Mouse (Mus musculus): ENCODE data around the gene Crlf1. TPM values are rescaled to one million over a fixed set of nuclear protein-coding genes. Genes with fewer than 3 reads are reported as not detected.
A peak's percentile ranks its signal among the peaks of the same experiment; 100 is the strongest.

Crlf1 gene
- 1 to 10 TPM; 1.1 to 2.5 (median 2.3) TPM for total RNA-seq (2022)

DNA sequence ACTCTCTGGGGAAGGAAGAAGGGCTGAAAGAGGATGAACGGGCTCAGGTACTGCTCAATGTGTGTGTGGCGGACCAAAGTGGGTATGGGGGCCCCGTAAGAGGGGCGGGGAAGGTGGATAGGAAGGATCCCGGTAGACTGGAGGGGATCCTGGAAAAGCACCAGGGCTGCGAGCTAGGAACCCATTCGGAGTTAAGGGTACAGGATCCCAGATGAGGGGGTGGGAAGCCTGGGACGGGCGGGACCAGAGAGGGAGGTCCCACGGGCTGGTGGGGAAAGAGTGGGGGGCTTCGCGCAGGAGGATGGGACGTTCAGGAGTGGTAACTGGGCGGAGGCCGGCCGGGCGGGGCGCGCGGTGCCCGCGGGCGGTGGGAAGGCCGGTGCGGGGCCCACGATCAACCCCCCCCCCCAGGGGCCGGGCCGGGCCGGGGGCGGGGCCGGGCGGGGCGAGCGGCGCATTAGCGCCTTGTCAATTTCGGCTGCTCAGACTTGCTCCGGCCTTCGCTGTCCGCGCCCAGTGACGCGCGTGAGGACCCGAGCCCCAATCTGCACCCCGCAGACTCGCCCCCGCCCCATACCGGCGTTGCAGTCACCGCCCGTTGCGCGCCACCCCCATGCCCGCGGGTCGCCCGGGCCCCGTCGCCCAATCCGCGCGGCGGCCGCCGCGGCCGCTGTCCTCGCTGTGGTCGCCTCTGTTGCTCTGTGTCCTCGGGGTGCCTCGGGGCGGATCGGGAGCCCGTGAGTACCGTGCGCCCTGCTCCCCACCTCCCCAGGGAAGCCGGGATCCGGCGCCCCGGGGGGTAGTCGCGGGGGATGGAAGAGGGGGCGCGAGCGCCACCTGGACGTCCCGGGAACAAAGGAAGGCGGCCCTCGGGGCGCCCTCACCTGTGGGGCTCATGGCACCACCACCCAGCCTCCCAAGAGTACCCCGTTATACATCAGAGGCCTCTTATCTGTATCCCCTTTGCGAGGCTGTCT lies at the start of gene Crlf1:
Gene Crlf1 (plus strand): TSS at position 495 of the 977 bp plus-strand sequence.
- no peak for DNase-seq (ENCODE audit: low spot score in 2 of 2)

DNA sequence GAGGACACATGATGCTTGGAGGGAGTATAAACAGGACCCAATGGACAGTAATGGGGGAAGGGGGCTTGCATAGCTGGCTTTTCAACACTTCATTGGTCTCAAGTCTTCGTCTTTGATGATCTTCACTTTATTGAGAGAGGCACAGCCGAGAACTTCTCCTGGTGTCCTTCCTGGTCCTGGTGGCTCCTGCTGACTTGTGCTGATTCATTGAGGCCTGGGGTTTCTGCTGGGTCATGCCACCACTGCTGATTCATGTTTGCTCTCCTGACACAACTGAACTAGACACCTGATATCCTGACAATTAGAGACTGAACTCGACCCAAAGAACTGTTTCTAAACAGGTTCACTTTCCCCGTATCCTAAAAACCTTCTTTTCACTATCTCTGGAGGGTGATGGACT lies 49.6 kb upstream of the Crlf1 start:
- DNase-seq (ENCODE audit: low spot score in 2 of 2) = no peak

- no peak for DNase-seq (ENCODE audit: low spot score in 2 of 2)
Measured at GRCm38 (mm10) chr8:70445988-70446387, 47.0 kb upstream of the Crlf1 start.

DNA sequence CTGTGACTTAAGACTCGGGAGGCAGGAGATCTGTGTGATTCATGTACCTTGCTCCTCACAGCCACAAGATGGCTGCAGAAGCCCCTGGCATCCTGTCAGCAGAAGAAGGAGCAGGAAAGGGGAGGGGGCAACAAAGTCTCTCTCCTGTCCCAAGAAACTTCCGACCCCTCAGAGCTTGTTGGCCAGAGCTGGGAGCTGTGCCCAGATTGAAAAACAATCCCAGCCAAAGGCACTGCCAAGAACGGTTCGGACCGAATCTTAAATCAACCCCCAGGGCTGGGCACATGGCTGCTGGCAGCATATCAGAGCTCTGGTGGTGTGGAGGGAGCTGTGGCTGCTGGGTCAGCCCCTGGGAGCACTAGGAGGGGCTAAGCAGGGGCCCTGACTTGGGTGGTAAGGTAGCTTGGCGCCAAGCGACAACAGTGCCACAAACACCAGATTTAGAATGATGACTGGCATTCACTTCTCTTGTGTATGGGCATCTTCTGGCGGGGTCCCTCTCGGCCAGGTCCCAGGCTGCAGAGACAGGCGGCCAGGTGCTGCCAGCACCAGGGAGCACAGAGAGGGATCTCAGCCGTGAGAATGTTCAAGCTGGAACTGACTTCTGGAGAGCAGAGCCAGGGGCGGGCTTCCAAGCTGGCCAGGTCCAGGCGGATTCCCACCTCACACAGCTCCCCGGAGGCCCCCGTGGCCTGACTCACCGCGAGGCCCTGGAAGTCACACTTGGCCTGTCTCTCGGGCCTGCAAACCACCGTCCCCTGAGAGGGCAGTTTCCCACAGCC lies 45.1 kb upstream of the Crlf1 start:
- DNase-seq (ENCODE audit: low spot score in 2 of 2) = peak; percentile 59 to 64

DNA sequence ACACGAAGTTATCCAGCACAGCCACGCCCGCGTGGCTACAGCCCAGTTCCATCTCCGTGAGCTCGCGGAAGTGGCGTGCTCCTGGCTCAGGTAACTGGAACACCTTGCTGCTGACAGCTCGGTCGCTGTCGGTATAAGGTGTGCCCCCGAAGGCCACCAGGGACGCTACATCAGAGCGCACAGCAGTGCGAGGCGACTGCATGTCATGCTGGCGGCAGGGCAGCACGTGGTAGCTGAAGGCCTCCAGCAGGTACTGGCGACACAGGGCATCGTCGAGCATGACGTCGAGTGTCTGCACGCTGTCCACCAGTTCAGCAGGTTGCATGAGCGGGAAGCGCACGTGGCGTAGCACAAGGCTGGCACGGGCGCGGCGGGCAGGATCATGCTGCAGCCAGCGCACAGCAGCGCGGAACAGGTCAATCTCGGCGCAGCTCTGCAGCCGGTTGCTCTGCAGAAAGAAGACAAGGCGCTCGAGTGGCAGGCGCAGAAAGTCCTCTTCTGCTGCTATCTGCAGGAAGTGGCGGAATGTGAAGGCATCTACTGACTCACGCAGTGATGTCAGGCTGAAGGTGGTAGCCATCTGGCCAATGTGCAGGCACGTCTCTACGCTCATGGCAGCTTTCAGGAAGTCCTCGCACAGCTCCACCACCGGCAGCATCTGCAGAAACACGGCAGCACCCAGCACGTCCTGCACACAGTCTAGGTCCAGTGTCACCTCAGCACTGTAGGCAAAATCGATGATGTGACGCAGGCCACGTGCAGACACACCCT lies 40.6 kb upstream of the Crlf1 start:
- no peak for DNase-seq (ENCODE audit: low spot score in 2 of 2)

DNA sequence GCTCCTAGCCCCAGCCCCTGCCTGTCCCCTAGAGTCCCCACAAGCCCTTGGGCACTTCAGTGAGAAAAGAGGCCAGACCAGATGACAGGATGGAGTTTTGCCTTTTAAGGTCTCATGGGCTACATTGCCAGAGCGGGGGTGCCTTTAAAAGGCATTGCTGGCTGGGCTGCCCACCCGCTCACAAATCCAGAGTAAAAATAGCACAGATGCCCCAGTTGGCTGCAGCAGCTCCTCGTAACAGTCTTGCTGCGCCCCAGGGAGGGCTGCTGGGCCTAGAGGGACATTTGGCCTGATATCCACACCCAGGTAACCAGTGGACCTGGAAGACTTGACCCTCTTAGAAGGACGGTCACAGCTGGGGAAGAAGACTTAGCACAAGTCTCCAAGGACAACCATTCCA lies 39.1 kb upstream of the Crlf1 start:
- peak in 1 of 2 experiments; percentile 36 for DNase-seq (ENCODE audit: low spot score in 2 of 2)

DNA sequence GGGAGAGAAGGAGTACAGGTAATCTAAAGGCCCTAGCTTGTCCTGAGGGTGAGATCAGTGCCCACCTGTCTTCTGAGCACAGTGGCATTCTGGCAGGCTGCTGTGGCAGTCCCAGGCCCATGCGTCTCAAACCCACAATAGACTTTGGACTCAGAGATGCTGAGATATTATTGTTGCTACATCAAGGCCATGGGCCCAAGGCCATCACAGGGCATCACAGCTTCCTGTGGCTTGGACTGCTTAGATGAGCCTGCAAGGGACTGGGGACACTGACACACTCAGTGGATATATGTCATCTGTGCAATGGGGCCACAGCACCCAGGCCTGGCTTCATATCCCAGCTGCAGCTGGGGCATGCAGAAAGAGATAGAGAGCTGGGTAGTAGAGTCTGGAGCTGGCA lies 36.0 kb upstream of the Crlf1 start:
- DNase-seq (ENCODE audit: low spot score in 2 of 2) = no peak

DNA sequence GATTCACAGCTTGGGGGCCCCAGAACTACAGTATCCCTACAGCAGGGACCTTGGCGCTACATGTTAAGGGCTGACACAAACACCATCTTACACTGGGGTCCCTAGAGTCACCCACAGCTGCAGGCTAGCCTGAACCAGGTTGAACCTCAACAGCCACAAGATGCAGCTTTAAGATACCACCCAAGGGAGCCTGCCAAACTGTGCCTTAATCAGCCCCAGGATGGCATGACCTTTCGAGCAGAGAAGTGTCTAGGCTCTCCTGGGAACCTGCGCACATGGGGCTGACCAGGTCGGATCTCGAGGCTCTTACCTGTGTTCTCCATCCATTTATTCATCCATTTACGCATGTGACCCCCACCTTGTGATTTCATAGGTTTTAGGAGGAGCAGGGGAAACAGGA lies 35.1 kb upstream of the Crlf1 start:
- no peak for DNase-seq (ENCODE audit: low spot score in 2 of 2)

- no peak for DNase-seq (ENCODE audit: low spot score in 2 of 2)
Measured at GRCm38 (mm10) chr8:70458462-70458861, 34.5 kb upstream of the Crlf1 start.

DNA sequence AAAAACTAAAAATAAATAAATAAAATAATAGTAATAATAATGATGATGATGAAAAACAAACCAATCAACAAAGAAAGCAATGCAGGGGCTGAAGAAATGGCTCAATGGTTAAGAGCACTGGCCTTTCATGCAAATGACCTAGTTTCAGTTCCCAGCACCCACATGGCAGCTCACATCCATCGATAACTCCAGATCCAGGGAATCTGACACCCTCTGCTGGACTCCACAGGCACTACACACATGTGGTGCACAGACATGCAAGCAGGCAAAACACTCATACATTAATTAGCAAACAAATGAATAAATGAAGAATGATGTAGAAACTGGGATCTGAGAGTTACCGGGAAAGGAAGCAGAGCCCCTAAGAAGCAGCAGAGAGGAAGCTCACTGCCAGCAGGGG lies 33.3 kb upstream of the Crlf1 start:
- DNase-seq (ENCODE audit: low spot score in 2 of 2) = no peak

- DNase-seq (ENCODE audit: low spot score in 2 of 2) = no peak
Measured at GRCm38 (mm10) chr8:70460199-70460598, 32.8 kb upstream of the Crlf1 start.

- DNase-seq (ENCODE audit: low spot score in 2 of 2) = no peak
Measured at GRCm38 (mm10) chr8:70460606-70461005, 32.4 kb upstream of the Crlf1 start.

DNA sequence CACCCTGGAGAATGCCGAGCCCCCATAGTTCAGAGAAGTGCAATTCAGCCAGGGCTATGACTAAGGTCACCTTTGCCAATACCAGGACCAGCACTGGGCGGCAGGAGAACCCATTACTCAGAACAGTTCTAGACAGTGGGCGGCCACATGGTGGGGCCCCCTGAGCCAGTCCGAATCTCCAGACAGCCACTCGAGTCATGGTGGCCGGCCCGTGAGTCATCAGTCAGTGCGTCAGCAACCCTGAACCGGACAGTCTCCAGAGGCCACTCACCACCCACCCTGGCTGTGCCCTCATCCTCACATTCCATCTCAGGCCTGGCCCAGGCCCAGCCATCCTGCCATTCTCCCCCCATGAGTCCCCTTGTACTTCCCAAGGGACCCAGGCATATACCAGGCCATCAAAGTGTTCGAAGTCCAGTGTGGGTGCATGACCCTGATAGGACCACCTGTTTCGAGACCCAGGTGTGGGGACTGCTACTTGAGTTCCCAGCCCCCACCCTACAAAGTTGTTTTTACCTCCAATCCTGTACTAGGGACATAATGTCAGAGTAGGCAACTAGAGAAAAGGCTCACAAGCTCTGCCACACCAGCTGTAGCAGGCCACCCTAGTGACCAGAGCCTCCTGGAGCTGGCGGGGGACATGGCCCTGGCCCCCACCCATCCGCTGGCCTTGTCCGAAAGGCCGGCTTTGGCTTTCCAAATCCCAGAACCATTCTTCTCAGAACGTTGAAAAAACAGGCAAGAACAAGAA lies 31.0 kb upstream of the Crlf1 start:
- peak in 1 of 2 experiments; percentile 33 for DNase-seq (ENCODE audit: low spot score in 2 of 2)

DNA sequence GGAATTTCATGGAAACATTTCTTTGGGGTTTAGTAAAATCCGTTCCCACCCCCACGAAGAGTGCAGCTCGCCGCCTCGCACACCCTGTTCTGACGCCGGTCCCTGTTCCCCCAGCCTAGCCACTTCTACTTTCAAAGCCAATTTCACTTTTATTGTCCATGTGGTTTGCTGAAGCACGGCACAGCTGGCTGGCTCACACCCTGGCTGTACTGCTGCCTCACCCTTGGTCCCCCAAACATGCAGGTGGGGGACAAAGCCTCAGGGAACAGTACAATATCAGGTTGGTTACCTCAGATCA lies 30.5 kb upstream of the Crlf1 start:
- DNase-seq (ENCODE audit: low spot score in 2 of 2) = no peak

DNA sequence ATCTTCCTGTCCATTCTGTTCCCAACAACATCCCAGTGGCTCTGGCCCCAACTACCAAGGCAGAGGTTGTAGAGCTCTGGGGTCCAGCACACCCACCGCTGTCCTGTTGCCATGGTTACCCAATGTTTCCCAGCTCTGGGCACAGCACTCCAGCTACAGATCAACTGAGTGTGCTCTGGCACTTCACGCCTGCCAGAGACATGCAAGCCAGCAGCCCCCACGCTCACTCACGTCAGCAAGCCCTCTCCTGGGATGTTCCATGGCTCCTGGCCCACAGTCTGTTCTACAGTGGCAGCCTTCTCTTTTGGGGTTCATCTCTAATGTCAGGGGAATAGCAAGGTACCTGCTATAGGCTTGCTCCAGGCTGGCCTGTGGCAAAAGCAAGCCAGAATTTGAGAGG lies 29.7 kb upstream of the Crlf1 start:
- DNase-seq (ENCODE audit: low spot score in 2 of 2) = peak in 1 of 2 experiments; percentile 53

DNA sequence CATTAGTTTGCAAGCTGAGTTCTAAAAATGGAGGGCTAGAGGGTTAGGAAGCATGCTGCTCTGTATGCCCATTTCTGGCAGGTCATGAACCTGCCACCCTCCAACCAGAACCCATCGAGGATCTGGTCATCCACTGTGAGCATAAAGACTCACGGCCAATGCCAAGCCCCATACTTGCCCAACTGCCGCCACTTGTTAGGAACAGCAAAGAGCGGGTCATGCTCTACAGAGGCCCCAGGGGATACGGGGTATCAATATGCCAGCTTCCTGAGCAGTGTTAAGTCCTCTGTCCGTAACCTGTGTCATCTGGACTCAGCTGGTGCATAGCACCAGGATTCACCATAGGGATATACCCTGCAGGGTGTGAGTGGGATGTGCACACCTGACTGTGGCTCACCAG lies 28.8 kb upstream of the Crlf1 start:
- no peak for DNase-seq (ENCODE audit: low spot score in 2 of 2)

DNA sequence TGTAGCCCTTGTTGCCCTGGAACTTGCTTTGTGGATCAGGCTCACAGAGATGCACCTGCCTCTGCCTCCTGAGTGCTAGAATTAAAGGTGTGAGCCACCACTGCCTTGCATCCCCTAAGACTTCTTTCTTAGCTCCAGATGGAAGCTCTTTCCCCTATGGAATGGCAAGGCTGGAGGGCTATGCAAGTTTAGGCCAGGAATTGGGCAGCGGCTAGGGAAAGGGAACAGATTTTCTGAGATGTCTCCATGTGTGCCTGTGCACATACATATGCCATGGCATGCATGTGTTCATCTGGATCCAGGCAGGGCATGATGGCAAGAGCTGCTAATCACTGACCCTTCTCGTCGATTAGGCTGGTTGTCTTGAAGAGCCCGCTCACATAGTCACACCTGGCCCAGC lies 27.3 kb upstream of the Crlf1 start:
- DNase-seq (ENCODE audit: low spot score in 2 of 2) = no peak

DNA sequence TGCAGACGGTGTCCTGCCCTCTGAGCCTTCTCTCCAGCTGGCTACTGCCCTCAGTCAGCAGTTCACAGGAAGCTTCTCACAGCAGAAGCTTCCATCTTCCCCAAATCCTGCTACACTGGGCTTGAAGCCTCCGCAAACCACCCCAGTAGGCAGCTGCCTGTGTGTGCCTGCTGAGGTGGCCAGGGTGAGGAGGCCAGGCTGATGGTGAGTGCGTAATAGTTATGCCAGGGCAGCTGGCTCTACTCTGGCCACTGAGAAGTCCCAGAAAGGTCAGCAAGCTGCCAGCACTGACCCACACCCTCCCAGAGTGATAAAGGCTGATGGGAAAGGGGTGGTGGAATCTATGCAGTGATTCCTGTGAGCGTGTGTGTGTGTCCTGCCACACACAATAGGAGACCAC lies 26.7 kb upstream of the Crlf1 start:
- peak in 1 of 2 experiments; percentile 49 for DNase-seq (ENCODE audit: low spot score in 2 of 2)

DNA sequence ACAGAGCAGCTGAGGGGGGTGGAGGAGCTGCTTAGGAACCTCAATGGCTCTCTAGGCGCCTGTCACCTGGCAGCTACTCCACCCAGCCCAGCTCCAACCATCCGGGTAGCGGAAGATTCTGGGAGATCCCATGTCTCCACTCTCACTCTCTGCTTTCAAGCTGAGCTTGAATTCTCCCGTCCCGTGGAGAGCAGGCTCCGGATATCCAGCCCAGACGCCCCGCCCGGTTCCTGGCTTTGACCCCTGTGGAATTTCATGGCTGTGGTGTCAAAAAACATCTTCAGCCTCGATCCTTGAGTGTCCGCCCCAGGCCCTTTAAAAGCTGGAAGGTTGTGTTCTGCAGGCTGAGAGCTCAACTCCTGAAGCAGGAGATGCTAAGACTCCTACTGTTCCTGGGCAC lies 26.2 kb upstream of the Crlf1 start:
- peak; percentile 68 to 69 for DNase-seq (ENCODE audit: low spot score in 2 of 2)

DNA sequence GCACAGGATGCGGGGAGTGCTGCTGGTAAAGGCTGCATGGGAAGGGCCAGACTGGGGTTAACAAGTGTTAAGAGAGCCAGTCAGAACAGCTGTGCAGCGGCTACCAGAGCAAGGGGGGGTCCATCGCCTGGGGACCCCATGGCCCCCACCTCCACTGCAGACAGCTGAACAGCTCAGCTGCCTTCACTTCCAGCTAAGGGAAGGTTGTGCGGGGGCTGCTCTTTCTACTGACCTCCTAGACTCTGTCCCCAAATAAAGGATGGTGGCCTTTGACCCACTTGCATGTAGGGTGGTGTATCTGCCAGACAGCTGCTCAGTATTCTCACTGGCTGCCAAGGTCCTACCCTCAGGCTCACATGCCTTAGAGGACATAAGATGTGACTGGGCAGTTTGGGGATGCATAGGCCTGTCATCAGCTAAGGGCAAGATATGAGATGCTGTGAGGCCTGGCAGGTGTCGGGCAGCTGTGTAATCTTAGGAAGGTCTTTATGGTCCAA lies 25.7 kb upstream of the Crlf1 start:
- peak in 1 of 2 experiments; percentile 40 for DNase-seq (ENCODE audit: low spot score in 2 of 2)

DNA sequence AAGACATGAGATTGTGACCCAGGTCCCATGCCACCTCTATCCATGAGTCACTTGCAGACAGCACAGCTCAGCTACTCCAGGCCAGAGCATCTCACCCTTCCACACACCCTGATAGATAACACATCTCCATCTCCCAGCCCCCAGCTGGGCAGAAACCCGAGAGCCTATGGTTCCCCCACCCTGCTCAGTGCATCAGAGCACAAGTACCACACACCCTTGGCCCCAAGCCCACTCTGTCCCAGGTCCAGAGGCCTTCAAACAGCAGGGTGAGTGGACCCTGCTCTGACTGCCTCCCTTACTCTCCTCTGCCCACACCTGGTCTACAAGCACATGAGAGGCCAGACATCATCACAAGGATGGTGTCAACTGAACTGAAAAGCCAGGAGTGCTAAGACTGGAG lies 25.1 kb upstream of the Crlf1 start:
- no peak for DNase-seq (ENCODE audit: low spot score in 2 of 2)

Data from gastrocnemius, adult 8-10 months (tissue).